Mouse (Mus musculus): ENCODE measurements around the gene Phkg1. TPM values are rescaled to one million over a fixed set of nuclear protein-coding genes. Genes with fewer than 3 reads are reported as not detected.
"Not testable (repeated sequence)": the region's sequence is repeated elsewhere in the genome, so short reads cannot be mapped to it uniquely, and the experiment has no call there.

Gene Phkg1
- total RNA-seq, 2 experiments from 2014 or later = 11.0 to 16.6 TPM

GRCm38 (mm10) chr5:129908242-129908965, 10.1 kb upstream of the Phkg1 start, which contains the start of gene Nupr1l:
Gene Nupr1l, plus strand, starts transcription at chr5:129908540.
- DNase-seq (ENCODE audit: low spot score in 2 of 2) = peak; percentile 90 to 91

GRCm38 (mm10) chr5:129907775-129908174, 9.4 kb upstream of the Phkg1 start:
- DNase-seq (ENCODE audit: low spot score in 2 of 2) = no peak

GRCm38 (mm10) chr5:129895198-129896088, 2.9 kb downstream of the Phkg1 start, which contains the start of gene Zbed5:
Gene Zbed5, plus strand, starts transcription at chr5:129895723.
- peak; percentile 85 to 90 for DNase-seq (ENCODE audit: low spot score in 2 of 2)

- not testable (repeated sequence) for DNase-seq (ENCODE audit: low spot score in 2 of 2)
Observed at GRCm38 (mm10) chr5:129890390-129890789, 8.0 kb downstream of the Phkg1 start.

GRCm38 (mm10) chr5:129886911-129887636, 11.3 kb downstream of the Phkg1 start, which contains the start of gene Chchd2:
Gene Chchd2, minus strand, starts transcription at chr5:129887470.
- DNase-seq (ENCODE audit: low spot score in 2 of 2) = peak; percentile 88 to 93

- no peak for DNase-seq (ENCODE audit: low spot score in 2 of 2)
Observed at GRCm38 (mm10) chr5:129886271-129886670, 12.1 kb downstream of the Phkg1 start.

- no peak for DNase-seq (ENCODE audit: low spot score in 2 of 2)
Observed at GRCm38 (mm10) chr5:129879888-129880287, 18.5 kb downstream of the Phkg1 start.

- DNase-seq (ENCODE audit: low spot score in 2 of 2) = peak in 1 of 2 experiments; percentile 20
Observed at GRCm38 (mm10) chr5:129878946-129879345, 19.4 kb downstream of the Phkg1 start.

- DNase-seq (ENCODE audit: low spot score in 2 of 2) = no peak
Observed at GRCm38 (mm10) chr5:129877731-129878455, 20.5 kb downstream of the Phkg1 start.

- no peak for DNase-seq (ENCODE audit: low spot score in 2 of 2)
Observed at GRCm38 (mm10) chr5:129875098-129875497, 23.3 kb downstream of the Phkg1 start.

GRCm38 (mm10) chr5:129873942-129874341, 24.4 kb downstream of the Phkg1 start:
- no peak for DNase-seq (ENCODE audit: low spot score in 2 of 2)

GRCm38 (mm10) chr5:129871238-129871637, 27.1 kb downstream of the Phkg1 start:
- no peak for DNase-seq (ENCODE audit: low spot score in 2 of 2)

GRCm38 (mm10) chr5:129869238-129869995, 28.9 kb downstream of the Phkg1 start:
- DNase-seq (ENCODE audit: low spot score in 2 of 2) = no peak

- DNase-seq (ENCODE audit: low spot score in 2 of 2) = no peak
Observed at GRCm38 (mm10) chr5:129865841-129866240, 32.5 kb downstream of the Phkg1 start.

GRCm38 (mm10) chr5:129864467-129864866, 33.9 kb downstream of the Phkg1 start:
- peak; percentile 27 to 39 for DNase-seq (ENCODE audit: low spot score in 2 of 2)

- DNase-seq (ENCODE audit: low spot score in 2 of 2) = no peak
Observed at GRCm38 (mm10) chr5:129862325-129862724, 36.0 kb downstream of the Phkg1 start.

GRCm38 (mm10) chr5:129856414-129856813, 41.9 kb downstream of the Phkg1 start:
- no peak for DNase-seq (ENCODE audit: low spot score in 2 of 2)

- no peak for DNase-seq (ENCODE audit: low spot score in 2 of 2)
Observed at GRCm38 (mm10) chr5:129855163-129855562, 43.2 kb downstream of the Phkg1 start.

GRCm38 (mm10) chr5:129847558-129847820, 50.9 kb downstream of the Phkg1 start:
- no peak for DNase-seq (ENCODE audit: low spot score in 2 of 2)

Measured in left cerebral cortex, adult 18-20 months (tissue).